Mouse (Mus musculus): ENCODE results near the gene Usp25.
A peak's percentile ranks its signal among the peaks of the same experiment; 100 is the strongest.

The Usp25 gene

GRCm38 (mm10) chr16:77013427-77014320 is at the start of gene Usp25:
TSS of gene Usp25 (plus strand) at chr16:77013706.
- DNase-seq (ENCODE audit: extremely low read depth, low read depth): peak; percentile 47

- no peak for DNase-seq (ENCODE audit: extremely low read depth, low read depth)
Measured at GRCm38 (mm10) chr16:76967593-76968275, 45.8 kb upstream of the Usp25 start.

- DNase-seq (ENCODE audit: extremely low read depth, low read depth): no peak
Measured at GRCm38 (mm10) chr16:76971211-76971610, 42.3 kb upstream of the Usp25 start.

GRCm38 (mm10) chr16:76976787-76977430 is 36.6 kb upstream of the Usp25 start:
- no peak for DNase-seq (ENCODE audit: extremely low read depth, low read depth)

- no peak for DNase-seq (ENCODE audit: extremely low read depth, low read depth)
Measured at GRCm38 (mm10) chr16:76983696-76984095, 29.8 kb upstream of the Usp25 start.

- no peak for DNase-seq (ENCODE audit: extremely low read depth, low read depth)
Measured at GRCm38 (mm10) chr16:76987711-76988110, 25.8 kb upstream of the Usp25 start.

GRCm38 (mm10) chr16:77003900-77004299 is 9.6 kb upstream of the Usp25 start:
- no peak for DNase-seq (ENCODE audit: extremely low read depth, low read depth)

- DNase-seq (ENCODE audit: extremely low read depth, low read depth): no peak
Measured at GRCm38 (mm10) chr16:77009173-77009572, 4.3 kb upstream of the Usp25 start.

- DNase-seq (ENCODE audit: extremely low read depth, low read depth): no peak
Measured at GRCm38 (mm10) chr16:77014321-77015211, 1.1 kb downstream of the Usp25 start.

GRCm38 (mm10) chr16:77015380-77016346 is 2.2 kb downstream of the Usp25 start:
- peak; percentile 59 for DNase-seq (ENCODE audit: extremely low read depth, low read depth)

GRCm38 (mm10) chr16:77017931-77018330 is 4.4 kb downstream of the Usp25 start:
- no peak for DNase-seq (ENCODE audit: extremely low read depth, low read depth)

- no peak for DNase-seq (ENCODE audit: extremely low read depth, low read depth)
Measured at GRCm38 (mm10) chr16:77020190-77020589, 6.7 kb downstream of the Usp25 start.

GRCm38 (mm10) chr16:77023627-77024379 is 10.3 kb downstream of the Usp25 start:
- DNase-seq (ENCODE audit: extremely low read depth, low read depth): peak; percentile 42

GRCm38 (mm10) chr16:77026099-77026498 is 12.6 kb downstream of the Usp25 start:
- no peak for DNase-seq (ENCODE audit: extremely low read depth, low read depth)

- peak; percentile 91 for DNase-seq (ENCODE audit: extremely low read depth, low read depth)
Measured at GRCm38 (mm10) chr16:77026933-77027332, 13.4 kb downstream of the Usp25 start.

GRCm38 (mm10) chr16:77027976-77028686 is 14.6 kb downstream of the Usp25 start:
- no peak for DNase-seq (ENCODE audit: extremely low read depth, low read depth)

- no peak for DNase-seq (ENCODE audit: extremely low read depth, low read depth)
Measured at GRCm38 (mm10) chr16:77028687-77029417, 15.3 kb downstream of the Usp25 start.

- DNase-seq (ENCODE audit: extremely low read depth, low read depth): peak; percentile 95
Measured at GRCm38 (mm10) chr16:77030435-77030834, 16.9 kb downstream of the Usp25 start.
